Mouse (Mus musculus): ENCODE measurements around the gene Ddc.

The Ddc gene

GRCm38 (mm10) chr11:11825670-11826069 lies 72.3 kb downstream of the Ddc start:
- DNase-seq (ENCODE audit: low read depth, low spot score): no peak

- no peak for DNase-seq (ENCODE audit: low read depth, low spot score)
Observed at GRCm38 (mm10) chr11:11824970-11825635, 72.8 kb downstream of the Ddc start.

GRCm38 (mm10) chr11:11823980-11824911 lies 73.7 kb downstream of the Ddc start:
- no peak for DNase-seq (ENCODE audit: low read depth, low spot score)

DNA sequence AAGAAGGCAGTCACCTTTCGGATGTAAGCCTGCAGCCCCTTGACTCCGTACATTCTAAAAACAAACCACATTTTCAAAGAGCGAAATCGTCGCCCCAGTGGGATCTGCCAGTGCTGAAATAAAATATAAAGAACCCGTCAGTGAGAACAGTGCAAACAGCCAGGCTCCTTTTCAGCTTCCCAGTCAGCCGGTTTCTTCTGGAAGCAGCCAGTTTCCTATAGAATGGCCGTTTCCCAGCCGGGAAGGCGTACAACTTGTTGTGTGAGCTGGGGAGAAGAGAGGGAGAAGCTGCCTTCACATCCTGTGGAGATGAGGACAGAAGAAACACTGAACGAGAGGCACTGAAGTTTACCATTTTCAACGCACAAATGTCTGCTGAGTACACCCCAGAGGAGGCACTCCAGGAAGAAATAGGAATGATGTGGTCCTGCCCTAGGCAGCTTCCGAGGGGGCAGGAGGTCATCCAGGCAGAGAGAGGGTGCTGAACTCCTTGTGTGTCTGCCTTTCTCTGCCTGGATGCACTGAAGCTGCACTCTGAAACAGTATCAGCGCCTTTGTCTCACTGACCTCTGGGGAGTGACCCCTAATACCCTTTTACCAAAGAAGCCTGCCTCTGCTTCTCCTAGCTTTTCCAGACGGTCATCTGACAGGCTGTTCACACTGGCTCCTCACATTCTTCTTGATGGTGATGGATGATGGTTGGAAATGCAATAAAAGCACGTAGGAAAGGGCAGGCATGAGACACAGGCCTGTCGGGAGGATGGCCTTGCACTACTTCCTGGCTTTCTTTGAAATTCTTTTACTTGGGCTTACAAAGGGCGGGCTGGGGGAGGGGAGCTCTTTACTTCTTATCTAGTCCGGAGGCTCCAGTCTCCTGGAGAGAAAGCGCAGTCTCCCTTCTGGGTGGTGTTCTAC lies 75.5 kb downstream of the Ddc start:
- DNase-seq (ENCODE audit: low read depth, low spot score): no peak

- DNase-seq (ENCODE audit: low read depth, low spot score): peak; percentile 96
Observed at GRCm38 (mm10) chr11:11821387-11821975, 76.5 kb downstream of the Ddc start.

DNA sequence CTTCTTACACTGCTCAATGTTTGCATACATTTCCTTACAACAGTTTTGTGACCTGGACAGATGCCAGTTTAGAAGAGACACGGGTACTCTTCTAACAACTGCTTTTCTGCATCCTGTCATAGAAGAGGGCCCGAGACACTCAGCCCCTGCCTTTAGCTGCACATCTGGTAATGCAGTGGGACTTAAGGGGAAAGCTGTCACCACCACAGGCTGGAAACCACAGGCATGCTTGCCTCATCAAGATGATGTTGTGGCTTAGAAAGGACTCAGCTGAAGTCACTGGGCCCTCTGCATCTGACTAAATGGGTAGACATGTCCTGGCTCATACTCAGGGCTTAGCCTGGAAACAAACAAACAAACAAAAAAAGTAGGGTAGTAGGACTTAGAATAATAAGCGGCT lies 77.2 kb downstream of the Ddc start:
- no peak for DNase-seq (ENCODE audit: low read depth, low spot score)

DNA sequence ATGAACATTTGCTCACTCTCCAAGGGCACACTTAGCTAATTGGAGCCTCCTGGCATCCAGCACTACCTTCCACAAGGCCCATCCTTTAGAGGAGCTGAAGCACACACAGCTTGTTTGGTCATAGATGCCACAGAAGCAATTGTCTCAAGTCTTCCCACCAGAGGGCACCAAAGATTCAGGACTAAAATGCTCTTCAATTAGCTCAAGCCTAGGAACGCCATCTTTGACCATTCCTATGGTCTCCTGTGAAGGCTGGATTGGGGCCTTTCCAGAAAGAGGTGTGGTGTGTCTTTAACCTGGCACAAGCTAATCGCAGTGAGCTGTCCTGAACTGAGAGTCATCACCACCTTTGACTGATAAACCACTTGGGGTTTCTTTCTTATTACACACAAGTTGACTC lies 77.7 kb downstream of the Ddc start:
- DNase-seq (ENCODE audit: low read depth, low spot score): peak; percentile 96

GRCm38 (mm10) chr11:11819206-11819605 lies 78.7 kb downstream of the Ddc start:
- DNase-seq (ENCODE audit: low read depth, low spot score): no peak

DNA sequence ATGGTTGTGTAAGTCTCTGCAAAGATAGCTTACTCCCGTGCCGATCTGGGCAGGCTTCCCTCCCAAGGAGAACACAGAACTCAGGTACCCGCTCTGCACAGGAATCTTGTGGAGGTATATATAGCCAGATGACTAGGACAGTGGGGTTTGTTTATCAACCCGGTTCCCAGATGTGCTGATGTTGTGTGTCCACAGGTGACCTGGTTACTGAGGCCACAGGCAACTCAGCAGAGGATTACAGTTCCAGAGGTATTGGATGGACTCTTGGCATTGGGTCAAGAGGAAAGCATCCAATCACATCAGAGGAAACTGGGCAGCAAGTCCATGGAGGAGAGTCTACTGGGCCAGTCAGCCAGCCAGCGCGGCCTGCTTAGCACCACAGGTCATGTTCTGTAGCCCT lies 79.1 kb downstream of the Ddc start:
- no peak for DNase-seq (ENCODE audit: low read depth, low spot score)

GRCm38 (mm10) chr11:11815737-11816136 lies 82.2 kb downstream of the Ddc start:
- DNase-seq (ENCODE audit: low read depth, low spot score): no peak

DNA sequence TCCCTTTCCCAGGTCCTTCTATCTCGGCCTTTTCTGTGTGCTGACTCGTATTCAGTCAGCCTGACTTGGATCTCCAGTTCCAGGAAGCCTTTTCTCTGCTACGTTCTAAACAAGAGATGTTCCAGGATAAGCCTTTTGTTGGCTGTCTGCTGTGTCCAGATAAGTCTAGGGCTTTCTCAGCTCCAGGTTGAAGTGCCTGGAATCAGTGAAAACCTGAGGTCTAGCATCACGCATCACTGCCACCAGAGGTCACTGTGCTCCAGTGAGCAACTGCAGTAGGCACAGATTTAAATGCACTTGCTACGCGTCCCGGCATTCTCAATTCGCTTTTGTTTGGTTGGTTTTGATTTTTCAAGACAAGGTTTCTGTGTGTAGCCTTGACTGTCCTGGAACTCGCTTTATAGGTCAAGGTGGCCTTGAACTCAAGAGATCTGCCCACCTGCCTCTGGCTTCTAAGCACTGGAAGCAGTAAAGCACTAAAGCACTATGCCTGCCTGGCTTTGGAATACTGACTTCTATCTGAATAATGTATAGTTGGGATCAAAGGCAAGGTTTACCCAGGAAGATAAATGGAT lies 86.0 kb downstream of the Ddc start:
- peak; percentile 89 for DNase-seq (ENCODE audit: low read depth, low spot score)

DNA sequence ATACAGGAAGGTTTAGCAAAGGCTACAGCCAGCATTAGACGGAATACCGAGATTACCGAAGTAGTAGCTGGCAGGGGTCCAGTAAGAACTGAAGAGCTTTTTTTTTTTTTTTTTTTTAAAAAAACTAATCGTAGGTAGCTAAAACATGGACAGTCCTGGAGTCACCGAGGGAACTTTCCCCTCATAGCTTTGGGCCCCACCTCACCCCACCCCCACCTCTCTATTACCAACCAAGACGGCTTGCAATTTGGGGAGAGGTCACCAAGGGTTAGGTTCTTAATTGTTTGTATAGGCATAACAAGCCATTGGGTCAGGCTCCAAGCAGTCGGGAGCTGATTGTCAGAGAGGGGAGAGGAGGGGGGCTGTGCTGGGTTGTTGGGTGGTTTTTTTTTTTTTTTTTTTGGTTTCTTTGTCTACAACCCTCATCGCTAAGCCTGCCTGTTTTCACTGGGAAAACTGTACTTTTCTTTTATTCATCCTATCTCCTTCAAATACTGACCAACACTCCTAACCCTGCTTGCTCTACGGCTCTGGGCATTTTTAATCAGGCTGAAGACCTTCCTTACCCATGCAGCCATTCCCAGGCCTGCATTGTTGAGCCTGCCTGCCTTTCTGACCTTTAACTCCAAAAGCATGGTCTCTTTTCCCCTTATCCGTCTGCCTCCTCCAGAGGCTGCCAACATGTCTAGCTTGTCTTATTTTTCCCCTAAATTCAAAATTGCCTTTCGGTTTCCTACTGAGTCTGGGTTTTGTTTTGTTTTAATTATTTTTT lies 88.4 kb downstream of the Ddc start:
- DNase-seq (ENCODE audit: low read depth, low spot score): peak; percentile 87

DNA sequence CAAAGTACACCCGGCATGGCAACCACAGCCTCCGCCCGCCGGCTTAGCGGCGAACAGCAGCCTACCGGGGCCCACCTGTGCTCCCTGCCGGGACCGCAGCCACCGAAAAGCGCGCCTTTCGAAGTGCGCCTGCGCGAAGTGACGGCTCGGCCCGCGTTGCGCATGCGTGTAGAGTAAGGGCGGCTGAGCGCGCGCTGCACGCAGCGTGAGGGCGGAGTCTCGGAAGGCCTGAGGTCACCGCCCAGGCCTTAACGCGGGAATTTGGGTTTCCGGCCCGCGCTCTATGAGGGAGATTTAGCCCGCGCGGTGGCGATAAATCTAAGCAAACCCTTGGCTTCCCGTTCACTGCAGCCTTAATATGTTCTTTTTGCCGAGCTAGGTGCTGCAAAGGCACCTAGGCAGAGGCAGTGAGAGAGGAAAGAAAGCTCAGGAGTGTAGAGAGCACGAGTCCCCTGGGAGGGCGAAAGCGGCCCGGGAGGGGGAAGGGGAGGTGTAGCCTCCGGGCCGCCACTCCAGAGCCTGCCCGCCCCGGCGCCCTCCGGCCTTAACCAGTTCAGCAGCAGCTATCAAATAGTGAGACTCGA lies 89.0 kb downstream of the Ddc start, which contains the start of gene Fignl1:
TSS of gene Fignl1 (minus strand) at position 143 of the 584 bp plus-strand sequence.
- DNase-seq (ENCODE audit: low read depth, low spot score): peak; percentile 99

- no peak for DNase-seq (ENCODE audit: low read depth, low spot score)
Observed at GRCm38 (mm10) chr11:11808035-11808819, 89.7 kb downstream of the Ddc start.

GRCm38 (mm10) chr11:11805951-11806350 lies 92.0 kb downstream of the Ddc start:
- DNase-seq (ENCODE audit: low read depth, low spot score): no peak

GRCm38 (mm10) chr11:11804421-11804820 lies 93.5 kb downstream of the Ddc start:
- no peak for DNase-seq (ENCODE audit: low read depth, low spot score)

- no peak for DNase-seq (ENCODE audit: low read depth, low spot score)
Observed at GRCm38 (mm10) chr11:11801067-11801466, 96.9 kb downstream of the Ddc start.

DNA sequence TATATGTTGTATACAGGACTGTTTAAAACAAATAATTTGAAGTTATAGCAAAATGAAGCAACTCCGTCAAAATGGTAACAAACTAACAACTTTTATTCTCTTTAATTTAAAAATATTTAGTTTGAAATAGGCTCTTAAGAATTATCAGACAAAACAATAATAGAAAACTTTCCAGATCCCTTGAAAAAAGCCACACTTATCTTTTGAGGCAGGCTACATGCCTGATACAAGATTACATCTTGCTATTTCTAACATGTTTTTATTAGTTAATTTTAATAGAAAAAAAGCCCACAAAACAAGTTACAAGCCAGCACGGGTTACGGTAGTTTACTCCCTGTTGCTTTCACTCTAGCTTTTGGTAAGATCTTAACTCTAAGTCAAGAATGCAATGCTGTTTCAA lies 97.6 kb downstream of the Ddc start:
- no peak for DNase-seq (ENCODE audit: low read depth, low spot score)

DNA sequence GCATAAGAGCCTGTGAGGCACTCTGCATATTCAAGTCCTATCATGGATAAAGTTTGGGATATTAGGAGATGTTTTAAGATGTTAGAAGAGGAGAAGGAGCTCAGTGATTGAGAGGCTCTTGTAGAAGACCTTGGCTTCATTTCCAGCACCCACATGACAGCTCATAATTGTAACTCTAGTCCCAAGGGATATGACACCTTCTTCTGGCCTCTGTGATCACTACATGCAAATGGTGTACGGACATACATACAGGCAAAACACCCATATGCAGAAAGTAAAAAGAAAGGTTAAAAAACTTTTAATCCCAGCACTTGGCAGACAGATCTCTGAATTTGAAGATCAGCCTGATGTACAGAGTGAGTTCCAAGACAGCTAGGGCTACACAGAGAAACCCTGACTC lies 99.3 kb downstream of the Ddc start:
- no peak for DNase-seq (ENCODE audit: low read depth, low spot score)

Measured in forelimb bud, embryonic 11.5 days (tissue).